Mouse (Mus musculus): Measurements from ENCODE around the gene Tbc1d30. TPM values are rescaled to one million over a fixed set of nuclear protein-coding genes. Genes with fewer than 3 reads are reported as not detected.

Tbc1d30 gene
- polyA plus RNA-seq, 1 experiment, result 26.9 TPM

- DNase-seq (ENCODE audit: extremely low spot score in 1 of 2, low spot score in 1 of 2), result no peak
Measured at GRCm38 (mm10) chr10:121315321-121316283, 35.5 kb downstream of the Tbc1d30 start.

- DNase-seq (ENCODE audit: extremely low spot score in 1 of 2, low spot score in 1 of 2), result no peak
Measured at GRCm38 (mm10) chr10:121314186-121314585, 36.9 kb downstream of the Tbc1d30 start.

- no peak for DNase-seq (ENCODE audit: extremely low spot score in 1 of 2, low spot score in 1 of 2)
Measured at GRCm38 (mm10) chr10:121313049-121313448, 38.0 kb downstream of the Tbc1d30 start.

- DNase-seq (ENCODE audit: extremely low spot score in 1 of 2, low spot score in 1 of 2), result peak in 1 of 2 experiments; percentile 85
Measured at GRCm38 (mm10) chr10:121310511-121311221, 40.4 kb downstream of the Tbc1d30 start.

- no peak for DNase-seq (ENCODE audit: extremely low spot score in 1 of 2, low spot score in 1 of 2)
Measured at GRCm38 (mm10) chr10:121309801-121310510, 41.1 kb downstream of the Tbc1d30 start.

GRCm38 (mm10) chr10:121309123-121309655 is 41.9 kb downstream of the Tbc1d30 start:
- DNase-seq (ENCODE audit: extremely low spot score in 1 of 2, low spot score in 1 of 2), result no peak

GRCm38 (mm10) chr10:121305441-121305840 is 45.6 kb downstream of the Tbc1d30 start:
- no peak for DNase-seq (ENCODE audit: extremely low spot score in 1 of 2, low spot score in 1 of 2)

GRCm38 (mm10) chr10:121303559-121303958 is 47.5 kb downstream of the Tbc1d30 start:
- no peak for DNase-seq (ENCODE audit: extremely low spot score in 1 of 2, low spot score in 1 of 2)

- no peak for DNase-seq (ENCODE audit: extremely low spot score in 1 of 2, low spot score in 1 of 2)
Measured at GRCm38 (mm10) chr10:121301868-121302267, 49.2 kb downstream of the Tbc1d30 start.

- DNase-seq (ENCODE audit: extremely low spot score in 1 of 2, low spot score in 1 of 2), result no peak
Measured at GRCm38 (mm10) chr10:121300659-121301058, 50.4 kb downstream of the Tbc1d30 start.

- peak in 1 of 2 experiments; percentile 59 for DNase-seq (ENCODE audit: extremely low spot score in 1 of 2, low spot score in 1 of 2)
Measured at GRCm38 (mm10) chr10:121297054-121297701, 53.9 kb downstream of the Tbc1d30 start.

GRCm38 (mm10) chr10:121294471-121294870 is 56.6 kb downstream of the Tbc1d30 start:
- DNase-seq (ENCODE audit: extremely low spot score in 1 of 2, low spot score in 1 of 2), result no peak

GRCm38 (mm10) chr10:121293829-121294228 is 57.2 kb downstream of the Tbc1d30 start:
- no peak for DNase-seq (ENCODE audit: extremely low spot score in 1 of 2, low spot score in 1 of 2)

- DNase-seq (ENCODE audit: extremely low spot score in 1 of 2, low spot score in 1 of 2), result no peak
Measured at GRCm38 (mm10) chr10:121291272-121291917, 59.7 kb downstream of the Tbc1d30 start.

GRCm38 (mm10) chr10:121290682-121291078 is 60.4 kb downstream of the Tbc1d30 start:
- DNase-seq (ENCODE audit: extremely low spot score in 1 of 2, low spot score in 1 of 2), result peak; percentile 72 to 85

GRCm38 (mm10) chr10:121289970-121290681 is 61.0 kb downstream of the Tbc1d30 start:
- DNase-seq (ENCODE audit: extremely low spot score in 1 of 2, low spot score in 1 of 2), result no peak

GRCm38 (mm10) chr10:121282926-121283325 is 68.2 kb downstream of the Tbc1d30 start:
- DNase-seq (ENCODE audit: extremely low spot score in 1 of 2, low spot score in 1 of 2), result no peak

- no peak for DNase-seq (ENCODE audit: extremely low spot score in 1 of 2, low spot score in 1 of 2)
Measured at GRCm38 (mm10) chr10:121282436-121282835, 68.6 kb downstream of the Tbc1d30 start.

GRCm38 (mm10) chr10:121280943-121281342 is 70.1 kb downstream of the Tbc1d30 start:
- DNase-seq (ENCODE audit: extremely low spot score in 1 of 2, low spot score in 1 of 2), result peak; percentile 67 to 79

All from frontal cortex, adult 2 months (tissue).